Mouse (Mus musculus) v-Abl transformed pro-B cells (cell line): ENCODE data around the gene Mcemp1.

Experiments used
- in situ Hi-C, 2 experiments: fragments of 400-800 bp; cut with MboI; formaldehyde crosslinking; loops; one replicate each; pipeline ENCODE4 v1.15.1; 2025; ENCODE audit not compliant: unreplicated experiment in 2 of 2

Mcemp1 gene

DNA sequence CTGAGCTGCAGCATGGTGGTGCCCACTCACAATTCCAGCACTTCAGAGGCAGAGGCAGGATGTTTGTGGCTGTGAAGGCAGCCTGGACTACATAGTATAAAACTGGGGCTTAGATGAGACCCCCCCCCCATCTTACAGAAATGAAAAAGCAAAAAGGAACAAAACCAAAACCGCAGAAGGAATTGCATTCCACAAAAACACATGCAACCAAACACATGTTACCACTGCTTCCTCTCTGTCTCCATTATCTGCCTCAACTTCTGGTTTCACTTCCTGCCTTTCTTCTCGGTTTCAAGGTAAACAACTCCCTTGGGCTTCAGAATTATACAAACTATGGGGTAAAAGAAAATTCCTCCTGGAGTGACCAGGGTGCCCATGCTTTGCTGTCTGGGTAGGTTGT is 46.1 kb downstream of the Mcemp1 start:
- in situ Hi-C loops = loop anchor here (10.0 to 25.0 kb wide), 6 partner anchors 243 to 1076 kb away; partner anchors contain the start of genes Cd209c (in 1 of the 2), Cd209g (in 1 of the 2) and Shcbp1 (in 1 of the 2)

DNA sequence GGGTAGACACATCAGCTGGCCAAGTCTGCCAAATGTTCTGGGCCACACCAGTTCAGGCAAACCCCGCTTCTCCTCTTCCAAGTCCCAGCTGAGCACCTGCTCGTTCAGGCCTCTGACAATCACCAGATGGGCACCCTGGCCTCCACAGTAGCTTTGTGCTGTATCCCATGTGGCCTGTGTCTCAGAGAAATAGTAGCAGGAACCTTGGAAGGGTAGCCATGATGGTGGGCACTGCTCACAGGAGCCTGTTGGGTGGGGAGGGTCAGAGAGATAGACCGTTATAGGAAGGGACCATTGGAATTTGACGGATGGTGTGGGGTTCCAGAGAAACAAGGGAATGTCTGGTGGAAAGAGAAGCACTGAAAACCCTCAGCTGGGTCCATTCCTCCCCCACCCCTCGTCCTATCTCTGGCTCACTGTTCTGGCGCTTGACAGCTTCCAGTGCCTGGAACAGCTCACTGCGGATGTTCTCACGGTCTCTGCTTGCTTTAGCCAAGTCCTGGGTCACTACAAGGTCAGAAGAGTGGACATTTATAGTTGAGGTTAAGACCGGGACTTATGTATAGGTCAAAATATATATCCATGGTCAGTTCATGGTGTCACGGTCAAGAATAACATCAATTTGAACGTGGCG is 51.9 kb downstream of the Mcemp1 start:
- in situ Hi-C loops = loop anchor here (10.0 to 25.0 kb wide), 6 partner anchors 237 to 1070 kb away; partner anchors contain the start of genes Cd209c (in 1 of the 2), Cd209g (in 1 of the 2) and Shcbp1 (in 1 of the 2)

DNA sequence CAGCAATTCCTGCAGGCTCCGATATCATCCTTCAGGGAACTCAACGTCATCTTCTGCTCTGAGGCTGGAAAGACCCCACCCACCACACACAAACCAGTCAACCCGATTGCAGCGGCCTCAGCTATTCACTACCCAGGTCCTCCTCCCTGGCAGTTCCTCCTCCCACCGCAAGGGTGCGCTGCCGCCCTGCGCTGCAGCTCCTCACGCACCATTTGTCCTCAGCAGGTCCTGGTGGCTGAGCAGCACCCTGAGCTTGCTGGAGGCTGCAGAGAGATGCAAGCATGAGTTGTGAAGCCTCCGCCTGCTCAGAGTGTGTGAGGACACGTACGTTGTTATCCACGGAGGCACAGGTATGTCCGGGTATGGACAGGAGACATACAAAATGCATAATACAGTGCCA is 53.0 kb downstream of the Mcemp1 start:
- in situ Hi-C loops = loop anchor here (10.0 to 25.0 kb wide), 6 partner anchors 236 to 1069 kb away; partner anchors contain the start of genes Cd209c (in 1 of the 2), Cd209g (in 1 of the 2) and Shcbp1 (in 1 of the 2)
